Mouse (Mus musculus) activated CD4-positive, CD25-positive, alpha-beta regulatory T cell, adult 9 weeks (primary cell): ENCODE data around the gene Mfsd2b. TPM values are rescaled to one million over a fixed set of nuclear protein-coding genes. Genes with fewer than 3 reads are reported as not detected.

Experiments
- polyA plus RNA-seq: library from polyadenylated mRNA; unstranded; fragments of 100-300 nt; shearing (Covaris generic); gene quantifications from one replicate; pipeline ENCODE4 v1.2.1, GENCODE M21; 2017

Mfsd2b gene
- 0.55 TPM for polyA plus RNA-seq

GRCm38 (mm10) chr12:4874161-4874927 lies at the start of gene Mfsd2b:
Mfsd2b (minus strand) TSS chr12:4874359.

GRCm38 (mm10) chr12:4916994-4917804 lies 43.0 kb upstream of the Mfsd2b start, which contains the start of gene Atad2b:
Atad2b (plus strand) TSS chr12:4917353.

DNA sequence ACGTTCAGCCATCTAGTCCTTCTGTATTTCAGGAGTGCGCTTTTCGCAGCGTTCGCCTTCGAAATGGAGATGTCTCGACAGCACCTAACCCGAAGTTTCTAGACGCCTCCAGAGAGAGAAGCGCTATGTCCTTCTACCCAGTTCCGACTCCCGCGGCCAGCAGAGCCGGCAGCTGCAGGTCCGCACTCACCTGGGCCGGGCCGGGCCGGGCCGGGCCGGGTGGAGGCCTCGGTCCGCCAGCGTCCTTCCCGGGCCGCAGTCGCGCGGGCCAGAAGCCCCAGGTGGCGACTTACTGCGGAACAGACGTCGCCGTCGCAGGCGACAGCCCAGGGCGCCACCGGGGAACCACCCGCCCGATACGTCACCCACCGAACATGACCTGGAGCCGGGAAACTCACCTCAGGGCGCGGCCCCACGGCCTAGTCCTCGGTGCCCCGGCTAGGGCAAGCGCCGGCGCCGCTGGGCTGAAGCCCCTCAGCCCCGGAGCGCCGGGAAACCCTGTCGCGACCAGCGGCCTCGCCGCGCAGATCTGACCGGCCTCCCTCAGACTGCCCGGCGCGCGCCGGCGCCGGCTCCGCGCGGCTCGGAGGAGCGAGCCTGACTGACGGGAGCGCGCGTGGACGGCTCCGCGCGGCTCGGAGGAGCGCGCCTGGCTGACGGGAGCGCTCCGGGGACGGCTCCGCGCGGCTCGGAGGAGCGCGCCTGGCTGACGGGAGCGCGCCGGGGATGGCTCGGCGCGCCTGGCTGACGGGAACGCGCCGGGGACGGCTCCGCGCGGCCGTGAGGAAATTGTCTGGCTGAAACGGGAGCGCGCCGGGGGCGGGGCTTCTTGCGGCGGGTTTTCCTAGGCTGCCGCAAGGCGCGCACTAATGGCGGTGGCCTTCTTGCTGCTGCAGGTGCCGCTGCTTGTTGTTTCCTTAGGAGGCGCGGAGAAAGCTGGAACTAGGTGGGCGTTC lies 33.1 kb upstream of the Mfsd2b start, which contains the start of gene Ubxn2a:
Gene Ubxn2a, minus strand, starts transcription at position 755 of the 956 bp plus-strand sequence.

DNA sequence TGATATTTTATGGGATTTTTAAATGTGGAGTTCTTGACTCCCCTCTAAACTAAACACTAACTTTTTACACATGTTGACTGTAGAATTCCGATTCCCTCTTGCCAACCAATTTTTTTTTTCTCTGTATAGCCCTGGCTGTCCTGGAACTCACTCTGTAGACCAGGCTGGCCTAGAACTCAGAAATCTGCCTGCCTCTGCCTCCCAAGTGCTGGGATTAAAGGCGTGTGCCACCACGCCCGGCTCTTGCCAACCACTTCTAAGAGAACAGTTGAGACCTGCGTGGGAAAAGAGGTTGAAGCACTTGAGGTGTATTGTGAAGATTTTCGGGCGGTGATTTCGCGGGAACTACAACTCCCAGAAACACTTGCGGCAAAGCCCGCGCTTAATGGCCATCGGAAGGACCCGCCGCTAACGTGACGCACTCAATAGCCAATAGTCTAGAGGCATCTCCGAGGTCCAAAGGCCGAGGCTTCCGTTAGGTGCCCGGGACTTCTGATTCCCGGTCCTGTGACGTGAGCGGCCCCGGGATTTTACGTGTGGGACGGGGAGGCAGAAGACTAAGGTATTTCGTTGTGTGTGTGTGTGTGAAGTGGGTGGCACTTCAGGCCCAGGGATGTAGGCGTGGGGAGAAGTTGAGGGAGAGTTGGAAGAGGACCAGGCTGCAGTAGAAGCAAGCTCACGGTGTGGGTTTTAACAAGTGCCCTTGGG lies 31.1 kb downstream of the Mfsd2b start, which contains the start of gene Wdcp:
Gene Wdcp, plus strand, starts transcription at position 414 of the 708 bp plus-strand sequence.

DNA sequence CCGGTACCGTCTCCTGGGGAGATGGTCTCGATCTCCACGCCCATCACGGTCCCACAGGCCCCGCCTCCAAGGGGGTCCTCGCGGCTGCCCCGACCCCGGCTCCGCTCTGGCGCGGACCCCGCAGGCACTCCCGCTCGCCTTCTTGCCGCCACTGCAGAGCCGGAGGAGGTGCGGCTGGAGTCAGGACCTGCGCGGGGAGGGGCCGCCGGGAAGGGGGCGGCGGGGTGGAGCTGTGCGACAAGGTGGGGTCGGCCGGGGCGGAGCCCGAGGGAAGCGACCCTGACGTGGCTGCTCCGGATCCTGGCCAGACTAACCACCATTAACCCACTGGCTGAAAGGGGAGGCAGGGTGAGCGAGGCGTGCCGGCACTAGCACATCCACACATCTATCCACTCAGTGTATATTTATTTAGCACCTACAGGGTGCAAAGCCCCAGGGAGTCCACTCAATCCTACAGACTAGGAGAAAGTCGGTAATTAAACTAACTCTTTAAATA lies 32.7 kb downstream of the Mfsd2b start, which contains the start of gene Fkbp1b:
Gene Fkbp1b, minus strand, starts transcription at position 200 of the 496 bp plus-strand sequence.

DNA sequence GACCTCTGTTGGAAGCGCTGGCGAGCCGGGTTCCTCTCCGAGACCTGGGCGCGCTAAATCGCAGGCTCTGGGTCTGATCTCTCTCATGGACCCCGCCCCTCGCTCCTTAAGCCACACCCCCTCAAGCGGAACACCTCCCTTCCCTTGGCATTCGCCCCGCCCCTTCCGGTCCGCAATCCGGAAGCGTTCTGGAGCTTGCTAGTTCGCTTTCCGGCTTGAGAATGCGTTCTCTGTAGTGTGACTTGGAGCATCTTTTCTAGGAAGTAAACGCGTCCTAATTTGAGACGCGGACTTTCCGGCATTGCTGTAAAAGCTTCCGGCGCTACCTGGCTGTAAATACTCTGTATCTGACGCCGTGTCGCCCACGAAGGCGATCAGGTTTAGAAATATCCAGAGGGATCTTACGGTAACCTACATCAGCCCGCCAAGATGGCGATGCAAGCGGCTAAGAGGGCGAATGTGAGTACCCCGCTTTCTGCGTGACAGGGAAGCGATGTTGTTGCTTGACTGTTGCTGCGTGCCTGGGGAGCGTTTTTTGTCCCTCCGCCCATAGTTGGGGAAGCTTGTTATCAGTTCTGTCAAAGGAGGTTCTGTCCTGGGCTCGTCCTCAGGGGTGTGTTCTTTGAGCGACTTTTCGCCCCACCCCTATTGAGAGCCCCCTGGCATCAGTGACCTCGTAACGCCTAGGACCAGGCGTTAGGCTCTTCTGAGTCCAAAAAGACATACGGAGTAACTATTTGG lies 56.6 kb downstream of the Mfsd2b start, which contains the start of gene Sf3b6:
Gene Sf3b6, plus strand, starts transcription at position 184 of the 741 bp plus-strand sequence.

Other genes starting within 250 kb of the Mfsd2b start
- gene Fam228a, start 135.9 kb downstream of the Mfsd2b start, polyA plus RNA-seq, result 0.20 TPM
- not detected for gene Pfn4, start 105.3 kb downstream of the Mfsd2b start, polyA plus RNA-seq
- gene Fam228b, start 105.1 kb downstream of the Mfsd2b start, polyA plus RNA-seq, result not detected
- gene Sf3b6, start 56.8 kb downstream of the Mfsd2b start, polyA plus RNA-seq, result 415 TPM
- not detected for gene Fkbp1b, start 32.8 kb downstream of the Mfsd2b start, polyA plus RNA-seq
- 11.0 TPM for gene Wdcp, start 31.1 kb downstream of the Mfsd2b start, polyA plus RNA-seq
- gene Ubxn2a, start 33.3 kb upstream of the Mfsd2b start, polyA plus RNA-seq, result 14.6 TPM
- 8.5 TPM for gene Atad2b, start 43.0 kb upstream of the Mfsd2b start, polyA plus RNA-seq